Mouse (Mus musculus) CD4-positive, CD25-positive, alpha-beta regulatory T cell, adult 4 months (primary cell): Measurements from ENCODE around the gene 4930430F08Rik. TPM values are rescaled to one million over a fixed set of nuclear protein-coding genes. Genes with fewer than 3 reads are reported as not detected.

Experiments used
- polyA plus RNA-seq, 2 experiments: library from polyadenylated mRNA; unstranded; fragments of 100-300 nt; shearing (Covaris generic); gene quantifications; one replicate each; pipeline ENCODE4 v1.2.1; 2017

The 4930430F08Rik gene
- polyA plus RNA-seq, 2 experiments from 2014 or later, result 11.3 to 14.5 TPM

Other genes with a start within 250 kb of the 4930430F08Rik start
- gene Gm4302, start 249.6 kb downstream of the 4930430F08Rik start, polyA plus RNA-seq, result not detected
- gene Gm4303, start 244.5 kb downstream of the 4930430F08Rik start, polyA plus RNA-seq, result not detected
- gene Gm4305, start 239.3 kb downstream of the 4930430F08Rik start, polyA plus RNA-seq, result not detected
- not detected for gene Gm4307, start 229.1 kb downstream of the 4930430F08Rik start, polyA plus RNA-seq
- gene Gm4312, start 207.9 kb downstream of the 4930430F08Rik start, polyA plus RNA-seq, result not detected
- 1 to 10 TPM; 1.2 to 4.0 TPM for gene Tmtc3, start 103.1 kb downstream of the 4930430F08Rik start, polyA plus RNA-seq
- gene Cep290, start 102.9 kb downstream of the 4930430F08Rik start, polyA plus RNA-seq, result 1 to 10 TPM; 3.9 to 7.2 TPM
- not detected for gene 1700017N19Rik, start 61 bp upstream of the 4930430F08Rik start, polyA plus RNA-seq